Mouse (Mus musculus): ENCODE results near the gene Nedd9. TPM values are rescaled to one million over a fixed set of nuclear protein-coding genes. Genes with fewer than 3 reads are reported as not detected.

Gene Nedd9
- total and polyA plus RNA-seq, 3 experiments: 0.49 to 1.4 TPM; not detected in 1

DNA sequence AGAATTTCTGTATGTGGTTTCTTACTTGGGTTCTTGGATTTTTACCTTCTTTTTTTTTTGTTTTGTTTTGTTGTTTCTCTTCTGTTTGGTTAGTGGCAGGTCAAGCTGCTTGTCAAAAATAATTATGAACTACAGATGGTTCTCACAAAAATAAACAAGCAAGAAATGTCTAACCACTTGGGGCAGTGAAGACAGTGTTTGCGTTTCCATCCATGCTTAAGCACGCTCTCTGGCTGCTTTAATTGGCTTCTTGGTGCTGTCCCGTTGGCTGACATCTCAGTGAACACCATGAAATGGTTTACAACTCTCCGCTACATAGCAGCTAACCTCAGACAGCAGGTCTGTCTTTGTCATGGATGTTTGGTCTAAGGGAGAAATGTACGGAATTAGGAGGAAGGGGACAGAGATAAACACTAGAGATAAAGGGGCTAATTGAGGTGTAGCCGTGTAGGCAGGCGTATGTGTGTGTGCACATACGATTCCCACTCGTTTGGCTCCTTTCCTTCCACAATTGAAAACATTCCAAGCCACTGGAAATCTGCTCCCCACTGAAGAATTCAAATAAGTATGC lies 2.6 kb upstream of the Nedd9 start:
- Histone ChIP-seq H3K36me3 (replicated peaks) (no peaks in the 10 kb centered on the region), H3K4me1 (ENCODE audit: insufficient read depth, low read depth, low read length) (no peaks in the 10 kb centered on the region), H3K27me3 (ENCODE audit: insufficient read depth, low read length) (peaks cover 11% of the 10 kb centered on the region), H3K9me3 (replicated peaks) (no peaks in the 10 kb centered on the region), H3K4me3 (ENCODE audit: low read depth, low read length) (no peak overlapping the region)
- no peak for ATAC-seq (ENCODE audit: extremely low read depth, insufficient number of reproducible peaks, low FRiP score, poor library complexity, severe bottlenecking)
- no peak for DNase-seq (ENCODE audit: low spot score)
- no peak for TF ChIP-seq CTCF (IDR thresholded peaks at IDR 0.05; ENCODE audit: low read depth, low read length)
- no peak for TF ChIP-seq GATA2 (IDR thresholded peaks at IDR 0.05; ENCODE audit: borderline replicate concordance, low read depth, low read length)
- no peak for TF ChIP-seq POLR2AphosphoS5 (IDR thresholded peaks at IDR 0.05; ENCODE audit: insufficient replicate concordance, low read depth, low read length)
- no peak for TF ChIP-seq GATA1 (IDR thresholded peaks at IDR 0.05; ENCODE audit: borderline replicate concordance, low read length)
- TF ChIP-seq TAL1 (conservative IDR thresholded peaks at IDR 0.05; ENCODE audit: low read depth, low read length): no peak

DNA sequence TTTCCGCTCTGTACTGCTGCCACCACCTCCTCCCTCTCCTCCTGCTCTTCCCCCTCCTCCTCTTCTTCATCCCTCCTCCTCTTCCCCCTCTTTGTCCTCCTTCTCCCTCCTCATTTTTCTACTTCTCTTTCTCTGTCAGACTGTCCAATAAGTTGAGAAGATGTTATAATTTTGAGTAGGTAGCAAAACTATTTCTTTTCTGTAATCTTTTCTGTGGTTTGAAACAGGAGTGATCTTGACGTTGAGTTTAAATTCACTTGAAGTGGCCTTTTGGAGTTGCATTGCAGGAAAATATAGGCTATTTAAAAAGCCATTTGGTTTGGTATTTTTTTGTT lies 214 bp upstream of the Nedd9 start:
- H3K27me3 ChIP-seq (ENCODE audit: insufficient read depth, low read length): peaks cover 13% of the 10 kb centered on the region
- no peaks in the 10 kb centered on the region for H3K36me3 ChIP-seq (replicated peaks)
- no peak for ATAC-seq (ENCODE audit: extremely low read depth, insufficient number of reproducible peaks, low FRiP score, poor library complexity, severe bottlenecking)
- TF ChIP-seq TAL1 (conservative IDR thresholded peaks at IDR 0.05; ENCODE audit: low read depth, low read length) (no peak), GATA1 (IDR thresholded peaks at IDR 0.05; ENCODE audit: borderline replicate concordance, low read length) (no peak), POLR2AphosphoS5 (IDR thresholded peaks at IDR 0.05; ENCODE audit: insufficient replicate concordance, low read depth, low read length) (no peak), GATA2 (IDR thresholded peaks at IDR 0.05; ENCODE audit: borderline replicate concordance, low read depth, low read length) (no peak), CTCF (IDR thresholded peaks at IDR 0.05; ENCODE audit: low read depth, low read length) (no peak)
- no peak overlapping the region for H3K4me3 ChIP-seq (ENCODE audit: low read depth, low read length)
- H3K9me3 ChIP-seq (replicated peaks): no peaks in the 10 kb centered on the region
- no peaks in the 10 kb centered on the region for H3K4me1 ChIP-seq (ENCODE audit: insufficient read depth, low read depth, low read length)
- no peak for DNase-seq (ENCODE audit: low spot score)

DNA sequence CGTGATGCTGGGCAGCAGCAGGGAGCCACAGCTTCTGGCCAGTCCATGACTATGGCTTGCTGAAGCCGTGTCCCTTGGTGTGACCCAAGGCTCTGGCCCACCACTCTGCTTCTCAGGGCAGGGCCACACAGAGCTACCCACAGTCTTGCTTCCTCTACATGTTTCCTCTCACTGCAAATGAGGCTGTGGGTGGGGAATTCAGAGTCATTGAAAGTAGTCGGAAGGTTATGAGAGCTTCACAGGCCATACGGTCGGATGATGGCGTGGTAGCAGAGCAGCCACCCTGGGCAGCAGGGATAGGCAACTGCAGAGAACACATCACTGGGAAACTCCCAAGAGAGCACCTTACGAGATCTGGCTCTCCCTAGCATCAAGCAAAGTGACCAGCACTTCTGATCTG lies 3.2 kb downstream of the Nedd9 start:
- no peak for DNase-seq (ENCODE audit: low spot score)
- no peaks in the 10 kb centered on the region for H3K9me3 ChIP-seq (replicated peaks)
- no peaks in the 10 kb centered on the region for H3K4me1 ChIP-seq (ENCODE audit: insufficient read depth, low read depth, low read length)
- H3K36me3 ChIP-seq (replicated peaks): no peaks in the 10 kb centered on the region
- peaks cover 7% of the 10 kb centered on the region; the same call in 1 of the 2 replicates for H3K27me3 ChIP-seq (ENCODE audit: insufficient read depth, low read length)
- no peak for TF ChIP-seq CTCF (IDR thresholded peaks at IDR 0.05; ENCODE audit: low read depth, low read length)
- ATAC-seq (ENCODE audit: extremely low read depth, insufficient number of reproducible peaks, low FRiP score, poor library complexity, severe bottlenecking): no peak
- H3K4me3 ChIP-seq (ENCODE audit: low read depth, low read length): no peak overlapping the region

DNA sequence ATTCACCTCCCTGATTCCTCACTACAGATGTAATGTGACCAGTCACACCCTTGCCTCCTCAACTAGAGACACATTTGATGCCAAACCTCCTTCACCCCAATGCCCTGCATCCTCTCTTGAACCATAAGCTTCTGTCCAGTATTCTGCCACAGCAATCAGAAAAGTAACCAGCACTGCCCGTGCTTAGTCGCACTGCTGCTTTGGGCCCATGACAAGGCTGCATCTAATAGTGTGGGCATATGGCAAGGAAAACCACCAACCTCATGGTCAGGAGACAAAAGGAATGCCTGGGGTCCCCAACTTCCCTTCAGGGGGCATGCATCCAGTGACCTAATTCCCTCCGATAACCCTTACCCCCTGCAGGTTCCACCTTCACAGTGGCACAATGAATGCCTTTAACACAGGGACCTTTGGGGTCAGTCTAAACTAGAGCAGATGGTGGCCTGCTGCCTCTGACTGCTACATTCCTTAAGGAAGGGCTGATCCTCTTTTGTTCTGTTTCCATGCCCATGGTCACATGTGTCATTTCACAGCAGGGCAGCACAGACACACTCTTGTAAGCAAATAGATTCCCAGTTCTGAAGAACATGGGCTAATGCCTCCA lies 4.7 kb downstream of the Nedd9 start:
- DNase-seq (ENCODE audit: low spot score) (no peak), ATAC-seq (ENCODE audit: extremely low read depth, insufficient number of reproducible peaks, low FRiP score, poor library complexity, severe bottlenecking) (no peak)
- Histone ChIP-seq H3K4me3 (ENCODE audit: low read depth, low read length) (no peak overlapping the region), H3K4me1 (ENCODE audit: insufficient read depth, low read depth, low read length) (no peaks in the 10 kb centered on the region), H3K27me3 (ENCODE audit: insufficient read depth, low read length) (peaks cover 7% of the 10 kb centered on the region; the same call in 1 of the 2 replicates), H3K36me3 (replicated peaks) (no peaks in the 10 kb centered on the region), H3K9me3 (replicated peaks) (no peaks in the 10 kb centered on the region)
- no peak for TF ChIP-seq CTCF (IDR thresholded peaks at IDR 0.05; ENCODE audit: low read depth, low read length)
- TF ChIP-seq GATA1 (IDR thresholded peaks at IDR 0.05; ENCODE audit: borderline replicate concordance, low read length): no peak
- no peak for TF ChIP-seq GATA2 (IDR thresholded peaks at IDR 0.05; ENCODE audit: borderline replicate concordance, low read depth, low read length)
- TF ChIP-seq POLR2AphosphoS5 (IDR thresholded peaks at IDR 0.05; ENCODE audit: insufficient replicate concordance, low read depth, low read length): no peak
- TF ChIP-seq TAL1 (conservative IDR thresholded peaks at IDR 0.05; ENCODE audit: low read depth, low read length): no peak

DNA sequence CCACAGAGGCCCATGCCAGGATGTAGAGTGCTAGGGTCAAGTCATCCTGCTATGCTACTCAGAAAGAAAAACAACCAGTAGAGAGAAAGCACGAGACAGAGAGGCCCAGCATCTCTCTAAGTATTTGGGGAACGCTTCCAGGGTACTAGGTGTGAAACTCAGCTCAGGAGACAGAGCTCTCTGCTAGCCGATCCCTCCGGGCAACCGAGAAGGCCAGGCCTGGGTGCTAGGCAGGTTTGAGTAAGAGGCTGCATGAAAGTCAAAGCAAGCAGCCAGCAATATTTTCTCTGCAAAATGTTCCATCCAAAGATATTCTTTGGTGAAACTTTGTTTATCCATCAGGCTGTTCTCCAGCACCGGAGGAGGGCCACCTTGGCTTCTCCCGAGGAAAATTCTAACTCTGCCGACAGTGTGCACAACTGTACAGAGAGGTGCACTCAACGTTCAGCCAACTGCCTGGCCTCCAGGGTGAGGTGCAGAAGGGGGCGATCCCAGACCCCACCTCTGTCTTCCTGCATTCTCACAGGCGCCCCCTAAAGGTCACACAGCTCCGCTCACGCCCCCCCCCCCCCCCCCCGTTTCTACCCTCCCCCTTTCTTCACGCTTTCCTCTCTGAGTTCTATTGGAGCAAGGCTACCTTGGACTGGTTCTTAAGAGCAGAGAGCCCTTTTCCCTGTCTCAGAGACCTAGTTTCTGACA lies 7.3 kb downstream of the Nedd9 start:
- ATAC-seq (ENCODE audit: extremely low read depth, insufficient number of reproducible peaks, low FRiP score, poor library complexity, severe bottlenecking) (no peak), DNase-seq (ENCODE audit: low spot score) (no peak)
- H3K27me3 ChIP-seq (ENCODE audit: insufficient read depth, low read length): peaks cover 3% of the 10 kb centered on the region; the same call in 1 of the 2 replicates
- H3K4me1 ChIP-seq (ENCODE audit: insufficient read depth, low read depth, low read length): no peaks in the 10 kb centered on the region
- no peak overlapping the region for H3K4me3 ChIP-seq (ENCODE audit: low read depth, low read length)
- TF ChIP-seq GATA2 (IDR thresholded peaks at IDR 0.05; ENCODE audit: borderline replicate concordance, low read depth, low read length): no peak
- TF ChIP-seq POLR2AphosphoS5 (IDR thresholded peaks at IDR 0.05; ENCODE audit: insufficient replicate concordance, low read depth, low read length): no peak
- H3K9me3 ChIP-seq (replicated peaks): no peaks in the 10 kb centered on the region
- H3K36me3 ChIP-seq (replicated peaks): no peaks in the 10 kb centered on the region

DNA sequence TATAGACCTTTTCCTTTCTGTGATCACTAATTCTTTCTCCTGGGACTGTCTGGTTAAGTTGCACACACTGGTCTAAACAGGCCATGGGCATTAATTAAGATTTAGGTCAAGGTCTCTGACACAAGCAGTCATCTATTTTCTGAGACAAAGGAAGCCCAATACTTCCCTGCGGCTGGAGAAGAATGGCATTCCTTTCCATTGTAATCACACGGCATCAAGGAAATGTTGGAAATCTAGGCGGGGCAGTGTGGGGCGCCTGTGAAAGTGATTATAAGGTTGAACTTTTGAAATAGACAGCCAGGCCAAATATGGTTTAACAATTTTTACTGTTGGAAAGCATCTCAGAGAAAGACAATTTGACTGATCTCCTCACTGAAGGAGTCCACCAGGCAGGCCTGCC lies 10.9 kb downstream of the Nedd9 start:
- Histone ChIP-seq H3K9me3 (replicated peaks) (no peaks in the 10 kb centered on the region), H3K4me3 (ENCODE audit: low read depth, low read length) (no peak overlapping the region), H3K36me3 (replicated peaks) (no peaks in the 10 kb centered on the region), H3K27me3 (ENCODE audit: insufficient read depth, low read length) (no peaks in the 10 kb centered on the region), H3K4me1 (ENCODE audit: insufficient read depth, low read depth, low read length) (no peaks in the 10 kb centered on the region)
- DNase-seq (ENCODE audit: low spot score) (no peak), ATAC-seq (ENCODE audit: extremely low read depth, insufficient number of reproducible peaks, low FRiP score, poor library complexity, severe bottlenecking) (no peak)
- TF ChIP-seq GATA2 (IDR thresholded peaks at IDR 0.05; ENCODE audit: borderline replicate concordance, low read depth, low read length) (no peak), GATA1 (IDR thresholded peaks at IDR 0.05; ENCODE audit: borderline replicate concordance, low read length) (no peak), POLR2AphosphoS5 (IDR thresholded peaks at IDR 0.05; ENCODE audit: insufficient replicate concordance, low read depth, low read length) (no peak), TAL1 (conservative IDR thresholded peaks at IDR 0.05; ENCODE audit: low read depth, low read length) (no peak), CTCF (IDR thresholded peaks at IDR 0.05; ENCODE audit: low read depth, low read length) (no peak)
